Mouse (Mus musculus) stomach, embryonic 16.5 days (tissue): ENCODE results near the gene 9930111J21Rik1. TPM values are rescaled to one million over a fixed set of nuclear protein-coding genes. Genes with fewer than 3 reads are reported as not detected.
"Not testable (repeated sequence)": the region's sequence is repeated elsewhere in the genome, so short reads cannot be mapped to it uniquely, and the experiment has no call there.

ENCODE experiments used
- ATAC-seq: fragments of 200-750 bp; cut with Nextera tagmentation; 2 replicates; pipeline ENCODE4 v1.8.0; 2017; ENCODE audit warnings: moderate number of reproducible peaks, moderate TSS enrichment; ENCODE audit not compliant: insufficient read depth, low FRiP score
- H3K27ac ChIP-seq: fragments of 300-500 bp; sonication (generic); 2 replicates; pipeline ENCODE4 v1.5.1; 2014; ENCODE audit warnings: low read length
- H3K27me3 ChIP-seq: fragments of 300-500 bp; sonication (generic); 2 replicates; pipeline ENCODE4 v1.6.1; 2014; ENCODE audit warnings: low read length, control low read depth, mixed read lengths; ENCODE audit not compliant: control insufficient read depth, insufficient read depth
- H3K36me3 ChIP-seq: fragments of 300-500 bp; sonication (generic); 2 replicates; pipeline ENCODE4 v1.6.1; 2014; ENCODE audit warnings: low read length; ENCODE audit not compliant: control insufficient read depth, insufficient read depth
- H3K4me1 ChIP-seq: fragments of 300-500 bp; sonication (generic); 2 replicates; pipeline ENCODE4 v1.6.1; 2014; ENCODE audit warnings: low read length, control low read depth, mixed read lengths; ENCODE audit not compliant: control insufficient read depth, insufficient read depth
- H3K4me2 ChIP-seq: fragments of 300-500 bp; sonication (generic); 2 replicates; pipeline ENCODE4 v1.6.1; 2014; ENCODE audit warnings: low read depth, low read length, mixed read lengths
- H3K4me3 ChIP-seq: fragments of 300-500 bp; sonication (generic); replicated peaks from 2 replicates; pipeline ENCODE4 v1.5.1; 2014; ENCODE audit warnings: mild to moderate bottlenecking, low read length
- H3K9ac ChIP-seq: fragments of 300-500 bp; sonication (generic); 2 replicates; pipeline ENCODE4 v1.6.1; 2014; ENCODE audit warnings: low read length
- H3K9me3 ChIP-seq: fragments of 300-500 bp; sonication (generic); replicated peaks from 2 replicates; pipeline ENCODE4 v1.6.1; 2016; ENCODE audit warnings: low read length, control low read depth; ENCODE audit not compliant: control insufficient read depth
- WGBS: fragments of 180-500 bp; shearing (Covaris S2); extraction: QIAGEN DNeasy Blood & Tissue Kit; methylation state at CpG from one replicate; pipeline ENCODE4 v1.1.7; 2014; 5-methylcytosine and 5-hydroxymethylcytosine counted together
- polyA plus RNA-seq: library from polyadenylated mRNA; unstranded; fragments of >200 nt; fragmentation: Nextera tagmentation; extraction: Ambion mirVana; gene quantifications from 2 replicates; pipeline ENCODE4 v1.2.1, GENCODE M21; 2015

Gene 9930111J21Rik1
- polyA plus RNA-seq = 1.1 and 1.4 TPM in 2 replicates

DNA sequence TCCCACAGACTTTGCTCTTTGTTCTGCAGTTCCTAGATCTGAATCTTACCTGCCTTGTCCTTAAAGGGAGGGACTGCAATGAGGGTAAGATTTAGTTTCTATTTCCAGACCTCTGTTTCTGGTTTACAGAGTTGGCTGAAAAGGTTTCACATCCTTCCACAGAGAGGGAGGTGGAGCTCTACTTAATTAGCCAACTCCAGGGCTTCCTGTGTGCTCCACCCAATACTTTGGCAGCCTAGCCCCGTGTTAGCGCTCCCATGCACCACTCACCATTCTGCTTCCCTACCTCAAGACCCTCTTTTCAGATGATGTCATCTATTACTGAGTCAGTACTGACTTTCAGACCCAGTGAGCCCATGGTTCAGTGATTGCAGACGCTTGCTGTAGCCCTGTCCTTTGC lies at the start of gene 9930111J21Rik1:
9930111J21Rik1 (minus strand) TSS at position 148 of the 400 bp plus-strand sequence.
- not testable (repeated sequence) for H3K4me1 ChIP-seq, H3K9me3 ChIP-seq, H3K4me2 ChIP-seq, H3K27ac ChIP-seq, H3K4me3 ChIP-seq, H3K9ac ChIP-seq, ATAC-seq, H3K27me3 ChIP-seq, H3K36me3 ChIP-seq
- no CpG with 5 or more reads among the region's 3 CpGs for WGBS

DNA sequence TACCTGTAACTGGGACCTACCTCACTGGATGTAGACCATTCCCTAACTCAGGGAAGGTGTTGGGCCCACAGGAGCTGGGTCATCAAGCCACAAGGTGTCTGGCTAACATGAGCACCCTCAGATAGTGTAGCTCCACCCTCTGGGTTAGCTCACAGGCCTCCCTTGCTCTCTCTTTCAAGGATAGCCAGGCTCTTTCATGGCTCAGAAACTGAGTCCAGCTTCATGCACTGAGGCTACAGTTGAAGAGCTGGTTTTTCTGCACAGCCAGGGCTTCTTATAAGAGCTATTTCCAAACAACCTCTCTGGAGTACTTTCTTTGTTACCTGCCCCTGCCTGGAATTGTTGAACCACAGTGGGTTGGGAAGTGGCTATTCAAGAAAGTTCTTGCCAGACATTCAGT lies 32.9 kb upstream of the 9930111J21Rik1 start:
- ATAC-seq, H3K36me3 ChIP-seq: not testable (repeated sequence)

DNA sequence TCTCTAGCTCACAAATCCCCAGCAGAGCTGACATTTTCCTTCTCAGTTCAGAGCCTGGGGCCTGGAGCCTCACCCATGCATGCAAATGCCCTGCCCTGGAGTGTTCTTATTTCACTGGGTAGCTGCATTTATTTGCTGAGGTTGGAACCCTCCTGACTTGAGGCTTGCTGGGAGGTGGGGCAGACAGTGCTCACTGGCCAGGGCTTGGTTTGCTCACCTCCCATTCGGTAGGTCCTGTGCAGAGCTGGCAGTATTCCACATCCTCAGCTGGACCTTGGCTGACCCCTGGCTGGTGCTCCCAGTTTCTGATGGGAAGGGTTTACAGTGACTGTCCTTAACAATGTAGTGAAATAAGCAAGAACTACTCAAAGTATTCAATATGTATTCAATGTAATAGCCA lies 27.6 kb upstream of the 9930111J21Rik1 start:
- ATAC-seq, H3K4me1 ChIP-seq, H3K36me3 ChIP-seq, H3K4me2 ChIP-seq, H3K9me3 ChIP-seq, H3K27ac ChIP-seq, H3K4me3 ChIP-seq, H3K27me3 ChIP-seq, H3K9ac ChIP-seq: not testable (repeated sequence)
- 11% methylated on average over 1 of the region's 1 CpGs for WGBS

More for the DNA sequence above, 32.9 kb upstream of the 9930111J21Rik1 start:
- not testable (repeated sequence) for H3K4me2 ChIP-seq, H3K9me3 ChIP-seq, H3K4me1 ChIP-seq, H3K27ac ChIP-seq, H3K27me3 ChIP-seq, H3K9ac ChIP-seq, H3K4me3 ChIP-seq

DNA sequence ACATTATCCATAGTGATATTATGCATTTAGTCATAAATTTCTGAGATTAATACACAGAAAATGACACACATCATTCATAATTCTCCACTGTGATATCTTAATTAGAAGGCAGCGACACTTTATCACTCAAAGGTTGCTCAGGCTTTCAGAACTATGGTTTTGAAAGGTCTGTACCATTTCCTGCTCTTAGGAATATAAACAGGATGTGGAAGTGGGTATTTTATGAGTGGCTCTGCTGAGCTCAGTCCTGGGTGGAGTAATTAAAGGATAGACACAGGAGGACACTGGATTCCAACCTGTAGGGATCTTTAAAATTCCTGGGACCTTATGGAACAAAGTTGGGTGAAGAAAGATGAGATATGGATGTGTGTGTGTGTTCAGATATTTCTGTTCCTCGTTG lies 27.1 kb upstream of the 9930111J21Rik1 start:
- H3K27me3 ChIP-seq, H3K36me3 ChIP-seq, H3K9ac ChIP-seq, ATAC-seq, H3K4me3 ChIP-seq, H3K9me3 ChIP-seq, H3K4me1 ChIP-seq, H3K27ac ChIP-seq, H3K4me2 ChIP-seq: not testable (repeated sequence)
- WGBS = 65% methylated on average over 2 of the region's 2 CpGs

DNA sequence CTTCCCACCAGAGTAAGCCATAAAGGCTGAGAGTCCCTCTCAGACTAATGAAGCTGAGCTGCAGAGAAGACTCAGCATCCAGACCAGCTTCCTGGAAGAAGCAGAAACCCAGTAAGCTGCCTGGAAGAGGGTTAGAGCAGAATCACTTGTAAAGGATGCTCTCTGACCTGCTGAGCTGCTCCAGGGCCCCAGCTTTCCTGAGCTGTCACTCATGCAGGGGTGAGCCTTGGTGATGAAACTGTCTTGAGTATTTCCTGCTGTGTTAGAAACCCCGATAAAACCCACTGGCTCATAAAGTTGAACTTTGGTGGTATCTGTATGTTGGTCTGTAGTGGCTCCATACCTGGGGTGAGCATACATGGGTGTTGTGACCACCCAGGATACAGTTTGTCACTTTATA lies 21.2 kb upstream of the 9930111J21Rik1 start:
- not testable (repeated sequence) for H3K36me3 ChIP-seq, H3K9ac ChIP-seq, H3K4me3 ChIP-seq, ATAC-seq, H3K27ac ChIP-seq, H3K27me3 ChIP-seq, H3K4me1 ChIP-seq, H3K9me3 ChIP-seq, H3K4me2 ChIP-seq
- WGBS = 81% methylated on average over 1 of the region's 1 CpGs

DNA sequence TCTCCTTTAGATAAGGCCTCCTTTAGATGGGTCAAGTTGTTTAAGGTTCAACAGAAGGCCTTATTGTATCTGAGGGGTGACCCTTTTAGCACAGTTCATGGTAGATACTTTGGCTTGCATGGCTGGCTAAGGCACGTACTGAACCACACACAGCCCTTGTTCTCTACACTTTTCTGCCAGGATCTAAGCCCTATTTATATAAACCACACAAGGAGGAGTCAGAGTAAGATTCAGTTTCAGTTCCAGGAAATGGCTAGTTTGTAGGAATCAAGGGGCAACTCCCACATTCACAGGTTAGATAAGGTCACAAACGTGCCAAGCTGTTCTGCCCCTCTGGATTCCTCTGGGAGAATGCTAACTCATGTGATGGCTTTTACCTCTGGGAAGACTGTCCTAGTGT lies 14.8 kb upstream of the 9930111J21Rik1 start, which contains the start of gene Tgtp1:
Tgtp1 (minus strand) TSS at position 155 of the 400 bp plus-strand sequence.
- not testable (repeated sequence) for ATAC-seq, H3K27ac ChIP-seq
- whole genome bisulfite sequencing = 21% methylated on average over 2 of the region's 2 CpGs

DNA sequence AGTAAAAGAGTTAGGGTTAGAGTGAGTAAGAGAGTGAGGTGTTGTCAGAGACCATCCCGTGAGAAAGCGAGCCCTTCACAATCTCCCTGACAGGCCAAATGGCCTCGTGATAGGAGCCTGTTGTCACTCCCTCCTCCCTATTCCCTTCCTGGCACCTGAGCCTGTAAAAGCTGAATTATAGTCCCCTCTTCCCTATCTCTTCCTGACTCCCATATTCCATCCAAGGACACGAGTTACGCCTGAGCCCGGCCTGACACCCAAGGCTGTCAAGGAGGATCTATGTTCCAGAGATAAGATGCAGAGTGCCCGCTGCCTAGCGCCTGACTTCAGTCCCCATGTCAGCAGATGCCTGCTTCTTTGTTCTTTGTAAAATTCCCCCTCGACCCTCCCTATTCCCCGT lies 14.1 kb upstream of the 9930111J21Rik1 start:
- not testable (repeated sequence) for H3K4me1 ChIP-seq, H3K27me3 ChIP-seq, H3K4me3 ChIP-seq, H3K27ac ChIP-seq, H3K4me2 ChIP-seq, H3K36me3 ChIP-seq, H3K9me3 ChIP-seq, ATAC-seq, H3K9ac ChIP-seq
- WGBS = 35% methylated on average over 10 of the region's 10 CpGs

More for the DNA sequence above, 14.8 kb upstream of the 9930111J21Rik1 start, which contains the start of gene Tgtp1:
- not testable (repeated sequence) for H3K4me3 ChIP-seq, H3K27me3 ChIP-seq, H3K9me3 ChIP-seq, H3K4me2 ChIP-seq, H3K9ac ChIP-seq, H3K36me3 ChIP-seq, H3K4me1 ChIP-seq

DNA sequence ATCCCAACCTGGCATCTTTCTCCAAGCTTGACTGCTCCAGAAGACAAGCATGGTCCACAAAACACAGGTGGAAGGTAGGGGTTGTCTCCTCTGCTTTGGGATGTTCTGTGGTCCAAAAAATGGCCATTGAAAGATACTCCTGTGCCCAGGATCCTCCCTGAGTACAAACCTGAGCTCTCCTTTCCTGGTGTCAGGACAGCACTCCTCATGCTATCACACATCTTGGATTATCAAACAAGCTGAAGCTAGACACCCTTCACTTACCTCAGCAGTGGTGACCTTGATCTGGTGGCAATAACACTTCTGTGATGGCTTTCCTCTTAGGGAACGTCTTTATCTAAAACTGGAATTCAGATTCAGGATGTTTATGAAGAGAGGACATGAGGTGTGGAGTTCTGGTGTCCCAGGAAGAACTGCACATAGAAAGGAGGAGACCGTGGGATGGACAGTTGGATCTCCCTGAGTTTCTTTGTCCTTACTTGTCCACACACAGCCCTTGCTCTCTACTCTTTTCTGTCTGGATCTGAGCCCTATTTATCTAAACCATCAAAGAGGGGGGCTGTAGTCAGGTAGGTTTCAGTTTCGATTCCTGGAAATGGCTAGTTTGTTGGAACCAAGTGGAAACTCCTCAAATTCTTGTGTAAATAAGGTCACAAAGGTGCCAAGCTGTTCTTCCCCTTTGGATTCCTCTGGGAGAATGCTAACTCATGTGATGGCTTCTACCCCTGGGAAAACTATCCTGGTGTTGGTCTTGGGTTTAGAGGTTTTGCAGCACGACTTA lies 12.7 kb upstream of the 9930111J21Rik1 start, which contains the start of gene Gm12185:
Gm12185 (minus strand) TSS at position 487 of the 781 bp plus-strand sequence.
- not testable (repeated sequence) for H3K4me2 ChIP-seq, H3K27me3 ChIP-seq, H3K36me3 ChIP-seq, ATAC-seq, H3K9ac ChIP-seq, H3K27ac ChIP-seq, H3K4me3 ChIP-seq, H3K9me3 ChIP-seq, H3K4me1 ChIP-seq
- WGBS = 47% methylated on average over 4 of the region's 4 CpGs

DNA sequence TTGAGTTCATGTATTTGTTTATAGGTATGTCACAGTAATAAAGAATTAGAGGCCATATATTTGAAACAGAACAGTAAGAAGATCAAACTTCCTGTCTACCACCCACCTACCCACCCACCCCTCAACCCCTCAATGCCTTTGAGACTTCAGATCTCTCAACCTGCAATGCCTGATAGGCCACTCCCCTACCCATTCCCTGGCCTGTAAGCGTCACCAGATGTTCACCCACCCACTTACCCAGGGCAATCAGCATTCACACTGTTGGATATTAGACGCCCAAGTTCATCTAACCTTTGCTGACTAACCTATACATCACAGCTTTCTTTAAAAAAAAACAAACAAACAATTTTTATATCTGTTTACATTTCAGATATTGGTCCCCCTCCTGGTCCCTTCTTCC lies 10.8 kb upstream of the 9930111J21Rik1 start:
- H3K27ac ChIP-seq, H3K9me3 ChIP-seq, H3K4me2 ChIP-seq, H3K27me3 ChIP-seq, H3K9ac ChIP-seq, ATAC-seq, H3K4me3 ChIP-seq, H3K4me1 ChIP-seq, H3K36me3 ChIP-seq: not testable (repeated sequence)
- 64% methylated on average over 2 of the region's 2 CpGs for WGBS
